Mouse (Mus musculus): Measurements from ENCODE around the gene Pot1b.

DNA sequence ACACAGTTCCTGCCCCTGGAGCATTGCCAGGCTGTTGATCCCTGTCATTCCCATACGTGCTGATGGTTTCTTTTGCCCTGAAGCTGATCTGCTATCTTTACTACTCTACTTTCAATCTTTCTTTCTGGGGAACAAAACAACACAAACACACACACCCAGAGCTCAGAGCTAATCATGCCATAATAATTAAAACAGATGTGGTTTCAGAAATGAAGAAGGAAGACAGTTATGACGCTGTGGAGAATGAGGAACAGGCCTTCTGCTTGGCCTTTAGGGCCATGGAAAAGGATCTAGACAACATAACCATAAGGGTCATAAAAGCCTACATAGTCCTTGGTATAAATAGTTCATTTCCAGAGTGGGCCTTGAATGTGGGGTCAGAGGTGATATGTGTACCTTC lies 9.8 kb upstream of the Pot1b start:
- TF ChIP-seq CTCF (IDR thresholded peaks at IDR 0.05; ENCODE audit: low read depth, low read length) (no peak), POLR2A (IDR thresholded peaks at IDR 0.05; ENCODE audit: insufficient read depth, low read length) (no peak), EP300 (IDR thresholded peaks at IDR 0.05; ENCODE audit: insufficient read depth, low read depth, low read length) (no peak)
